ENCODE assay signal across 34 mouse cellular contexts in genomic region chr3:55451035-55451434, GRCm38 (mm10). TPM values are rescaled to one million over a fixed set of nuclear protein-coding genes. Genes with fewer than 3 reads are reported as not detected.
DNase-seq lines count a peak whose midpoint lies in the region; TF ChIP-seq lines count a peak whose summit lies in the region.
"Had no signal": no experiment of that assay in that cellular context is flagged by ENCODE, and none has a peak within 500 bp of the region (broad histone marks: within the 10 kb centered on the region; RNA-seq: fewer than 3 reads in every experiment).

No protein-coding gene starts in this region.

- intact Hi-C loops in left cerebral cortex, adult 2 months (cut with DNase I): no loop called here
- intact Hi-C loops in left cerebral cortex, postnatal 4 days (cut with DNase I): no loop called here

- TF ChIP-seq POLR2A in olfactory bulb, adult 2 months (IDR thresholded peaks at IDR 0.05; ENCODE audit: insufficient read depth, low read depth, low read length): no peak

- WGBS in olfactory bulb, adult 2 months: 70% methylated on average over 14 of the region's 14 CpGs

- no peak for TF ChIP-seq CTCF in left cerebral cortex, adult 2 months (IDR thresholded peaks at IDR 0.05)
- TF ChIP-seq CTCF in olfactory bulb, adult 2 months (IDR thresholded peaks at IDR 0.05; ENCODE audit: insufficient read depth, low read depth, low read length): no peak

- H3K4me3 ChIP-seq in left cerebral cortex, adult 2 months: no peak overlapping the region
- no peak overlapping the region for H3K4me3 ChIP-seq in olfactory bulb, adult 2 months (ENCODE audit: insufficient read depth, low read depth, low read length)
- H3K4me3 ChIP-seq: forebrain, embryonic 10.5 days; heart, adult 2 months; heart, embryonic 13.5 days; hindbrain, embryonic 12.5 days; limb, embryonic 15.5 days; midbrain, embryonic 12.5 days had no signal

- H3K27ac ChIP-seq in left cerebral cortex, adult 2 months: peak overlapping the region; percentile 77
- 0 out of 2 replicates have a peak overlapping the region, but pooled peaks have one; percentile 14 for H3K27ac ChIP-seq in olfactory bulb, adult 2 months (ENCODE audit: insufficient read depth, low read depth, low read length)
- H3K27ac ChIP-seq: forebrain, embryonic 10.5 days; heart, adult 2 months; heart, embryonic 13.5 days; hindbrain, embryonic 12.5 days; limb, embryonic 15.5 days; liver, embryonic 14.5 days; midbrain, embryonic 12.5 days; stomach, postnatal 0 days had no signal

- DNase-seq in frontal cortex, postnatal 36 days (ENCODE audit: low spot score in 2 of 2): peak; percentile 50 to 78
- DNase-seq in frontal cortex, postnatal 10 days (ENCODE audit: low spot score in 2 of 2): no peak
- DNase-seq in left cerebral cortex, adult 2 months (ENCODE audit: extremely low spot score in 1 of 2, low spot score in 2 of 2): peak in 1 of 2 experiments; percentile 51
- no peak for DNase-seq in left cerebral cortex, postnatal 4 days
- DNase-seq in ovary, postnatal 10 days (ENCODE audit: low spot score): no peak
- no peak for DNase-seq in urinary bladder, adult 2 months (ENCODE audit: low spot score)
- DNase-seq: adrenal gland, postnatal 36 days; B cell, adult 2 months; cerebellum, adult 11 months; cerebellum, postnatal 10 days; gastrocnemius, postnatal 25 days; heart, adult 2 months; heart, postnatal 14 days; kidney, postnatal 4 days; lung, embryonic 14.5 days had no signal

- peaks cover 12% of the 10 kb centered on the region for H3K4me1 ChIP-seq in olfactory bulb, adult 2 months (ENCODE audit: control insufficient read depth, insufficient read depth, low read length)
- H3K4me1 ChIP-seq: forebrain, embryonic 10.5 days; heart, embryonic 13.5 days; hindbrain, embryonic 12.5 days; midbrain, embryonic 12.5 days had no signal

RNA-seq across cellular contexts. Expression of gene Gm21954, which starts 21.0 kb away (rescaled TPM):
- not detected for total RNA-seq in left cerebral cortex, adult 2 months (2021)
- total RNA-seq in left cerebral cortex, postnatal 4 days (2021): not detected
- polyA plus RNA-seq in olfactory bulb, adult 2 months (2012; ENCODE audit: insufficient read depth, insufficient read length, low replicate concordance, missing spikeins): not detected in 2 replicates
- not detected in 2 replicates for polyA plus RNA-seq in urinary bladder, adult 2 months (2012; rRNA removed)
- total RNA-seq: adrenal gland, adult 18-20 months; adrenal gland, postnatal 36 days; CH12.LX; G1E; gastrocnemius, postnatal 25 days; heart, adult 2 months; heart, postnatal 14 days; left cerebral cortex, postnatal 25 days; megakaryocyte, adult 5-6 weeks; monocyte, adult 5-6 weeks; neutrophil, adult 5-6 weeks had no signal
- polyA plus RNA-seq: embryonic facial prominence, embryonic 11.5 days; forebrain, embryonic 10.5 days; G1E; heart, adult 2 months; heart, embryonic 13.5 days; hindbrain, embryonic 12.5 days; intestine, postnatal 0 days; kidney, embryonic 14.5 days; limb, embryonic 15.5 days; liver, embryonic 14.5 days; lung, embryonic 14.5 days; midbrain, embryonic 12.5 days; Patski; stomach, postnatal 0 days had no signal

Comparison
In these comparisons a context has a peak if more than half of its experiments do, and no peak if none do; other contexts are left out.
1. DNase-seq: peak in frontal cortex, postnatal 36 days (2 of 2); none in frontal cortex, postnatal 10 days (0 of 2), left cerebral cortex, postnatal 4 days (single experiment), ovary, postnatal 10 days (single experiment) and urinary bladder, adult 2 months (single experiment).